Mouse (Mus musculus): ENCODE data around the gene Trim30d. TPM values are rescaled to one million over a fixed set of nuclear protein-coding genes. Genes with fewer than 3 reads are reported as not detected.
"Not testable (repeated sequence)": the region's sequence is repeated elsewhere in the genome, so short reads cannot be mapped to it uniquely, and the experiment has no call there.

The Trim30d gene
- total RNA-seq (2014; fragmentation: Nextera tagmentation), result 7.4 and 10.6 TPM in 2 replicates
- total RNA-seq (2017), result 6.2 and 13.4 TPM in 2 replicates

DNA sequence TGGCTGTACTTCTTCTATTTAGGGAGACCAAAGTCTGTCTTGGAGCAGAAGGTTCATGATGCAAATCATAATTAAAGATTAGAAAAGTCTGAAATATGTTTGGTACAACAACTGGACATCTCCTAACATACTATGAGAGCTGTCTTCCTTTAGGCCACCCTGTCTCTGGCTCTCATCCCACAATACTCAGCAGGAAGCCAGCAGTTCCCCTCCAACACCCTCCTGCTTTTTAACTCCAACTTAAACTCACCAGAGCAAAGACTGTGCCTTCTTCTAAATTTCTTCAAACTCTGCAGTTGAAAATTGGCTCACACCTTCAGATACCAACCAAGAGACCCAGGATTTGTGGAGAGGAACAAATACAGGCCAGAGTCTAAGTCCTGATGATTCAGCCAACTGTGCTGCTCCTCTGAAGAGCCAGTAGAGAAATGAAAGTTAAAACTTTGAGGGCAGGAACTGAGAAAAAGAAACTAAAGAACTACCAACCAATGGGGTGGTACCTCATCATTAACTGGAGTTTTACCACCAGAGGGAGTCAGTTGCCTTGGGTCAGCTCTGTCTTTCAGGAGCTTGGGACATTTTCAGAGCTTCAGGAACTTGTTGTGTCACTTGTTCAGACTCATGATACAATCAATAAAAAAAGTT, at the start of gene Trim30d:
TSS of gene Trim30d (minus strand) at position 429 of the 645 bp plus-strand sequence.
- peak; percentile 100 for ATAC-seq (replicated peaks; ENCODE audit: poor library complexity, severe bottlenecking)

GRCm38 (mm10) chr7:104552700-104553099, 45.1 kb upstream of the Trim30d start:
- no peak for ATAC-seq (replicated peaks; ENCODE audit: poor library complexity, severe bottlenecking)

DNA sequence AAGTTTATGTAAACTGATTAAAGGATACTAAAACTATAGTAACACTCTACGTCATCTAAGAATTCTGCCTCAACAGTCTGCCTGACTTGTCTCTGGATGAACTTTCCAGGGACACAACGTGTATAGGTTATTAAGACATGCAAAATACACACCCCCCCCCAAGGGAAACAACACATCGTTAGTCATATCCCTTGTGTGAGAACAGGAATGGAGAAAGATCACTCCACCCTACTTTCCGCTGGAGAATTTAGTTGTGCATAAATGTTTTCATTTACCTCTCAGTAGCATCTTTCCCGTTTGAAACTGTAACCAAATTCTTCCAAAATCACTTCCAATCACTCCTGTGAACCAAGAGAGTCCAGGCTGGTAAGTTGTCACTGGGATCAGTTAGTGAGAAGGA, 42.2 kb upstream of the Trim30d start, which contains the start of gene Olfr651:
TSS of gene Olfr651 (plus strand) at position 301 of the 400 bp plus-strand sequence.
- ATAC-seq (replicated peaks; ENCODE audit: poor library complexity, severe bottlenecking), result no peak

DNA sequence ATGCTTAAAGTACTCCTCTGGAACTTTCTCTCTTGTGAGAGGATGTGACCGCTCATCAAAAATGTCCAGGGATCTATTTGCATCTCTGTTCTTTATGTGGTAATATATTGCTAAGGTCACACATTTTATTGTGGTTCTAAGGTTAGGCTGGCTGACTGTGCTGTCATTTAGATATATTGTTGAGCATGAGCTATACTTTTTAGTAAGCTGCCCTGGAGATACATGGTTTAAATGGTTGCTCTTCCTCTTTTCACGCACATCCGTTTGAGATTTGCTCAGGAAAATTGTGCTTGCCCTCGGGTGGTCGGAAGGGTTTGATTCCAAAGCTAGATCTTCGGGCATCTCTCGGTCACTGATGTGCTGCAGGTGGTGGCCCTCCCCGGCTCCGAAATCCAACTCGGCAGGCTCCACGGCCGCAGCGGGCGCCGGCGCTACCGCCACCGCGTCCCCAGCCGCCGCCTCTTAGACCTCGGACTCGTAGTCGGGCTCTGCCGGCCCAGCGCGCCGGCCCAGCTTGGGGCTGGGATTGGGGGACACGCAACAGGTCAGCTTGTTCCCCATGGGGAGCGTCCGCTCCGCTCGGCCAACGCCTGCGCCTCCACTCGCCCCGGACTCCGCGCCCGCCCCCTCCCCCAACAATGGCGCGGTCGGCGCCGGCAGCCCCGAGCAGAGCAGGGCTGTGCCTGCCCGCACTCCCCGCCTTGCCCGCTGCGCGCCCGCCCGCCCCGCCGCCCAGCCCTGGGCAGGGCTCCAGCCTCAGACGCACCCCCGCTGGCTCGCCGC, 5.9 kb downstream of the Trim30d start:
- ATAC-seq (replicated peaks; ENCODE audit: poor library complexity, severe bottlenecking), result peak; percentile 42

DNA sequence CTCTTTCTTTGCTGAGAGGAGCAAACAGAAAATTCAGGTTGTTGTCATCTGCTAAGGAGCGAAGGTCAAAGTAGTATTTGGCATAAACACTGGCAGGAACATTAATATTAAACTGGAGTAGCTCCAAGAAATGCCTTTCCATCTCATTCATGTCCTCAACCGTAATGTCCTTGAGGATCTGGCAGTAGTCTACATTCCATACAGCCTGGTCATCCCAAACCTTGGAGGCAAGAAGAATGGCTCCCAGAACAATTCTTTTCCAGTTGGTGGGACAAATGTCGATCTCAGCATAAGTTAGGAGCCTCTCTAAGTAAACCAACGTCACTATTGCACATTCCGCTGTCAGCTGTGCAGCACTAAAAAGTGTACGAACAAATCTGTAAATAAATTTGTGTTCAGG, 6.5 kb downstream of the Trim30d start:
- not testable (repeated sequence) for ATAC-seq (replicated peaks; ENCODE audit: poor library complexity, severe bottlenecking)

DNA sequence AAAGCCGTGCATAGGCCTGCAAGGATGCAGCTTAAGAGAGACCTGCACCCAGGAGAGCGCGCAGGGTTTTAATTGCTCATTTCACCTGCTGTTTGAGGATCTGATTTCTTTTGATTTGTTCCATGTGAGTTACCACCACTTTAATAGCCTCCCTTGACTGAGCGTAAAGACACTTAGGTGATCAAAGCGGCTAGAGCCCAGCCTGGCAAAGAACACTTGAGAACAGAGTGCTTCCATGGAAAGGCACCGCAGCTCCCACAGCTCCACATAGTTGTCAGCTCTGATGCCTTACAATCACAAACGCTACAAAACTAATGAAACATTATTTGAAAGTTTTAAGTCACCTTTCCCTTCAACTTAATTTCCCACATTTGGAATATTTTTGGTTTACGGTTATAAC, 8.2 kb downstream of the Trim30d start:
- not testable (repeated sequence) for ATAC-seq (replicated peaks; ENCODE audit: poor library complexity, severe bottlenecking)

GRCm38 (mm10) chr7:104465065-104465744, 42.4 kb downstream of the Trim30d start, which contains the start of gene Trim30a:
Trim30a (minus strand) TSS chr7:104465193.
- ATAC-seq (replicated peaks; ENCODE audit: poor library complexity, severe bottlenecking), result peak; percentile 98

GRCm38 (mm10) chr7:104445961-104446645, 61.5 kb downstream of the Trim30d start:
- ATAC-seq (replicated peaks; ENCODE audit: poor library complexity, severe bottlenecking), result peak; percentile 92

Other genes with a start within 250 kb of the Trim30d start
- gene Trim5, start 219.8 kb downstream of the Trim30d start, total RNA-seq (2014; fragmentation: Nextera tagmentation), result 5.3 and 8.4 TPM in 2 replicates
- 5.6 and 8.0 TPM in 2 replicates for gene Trim5, start 219.8 kb downstream of the Trim30d start, total RNA-seq (2017)
- gene Trim12a, start 192.4 kb downstream of the Trim30d start, total RNA-seq (2014; fragmentation: Nextera tagmentation), result 33.9 and 58.4 TPM in 2 replicates
- gene Trim12a, start 192.4 kb downstream of the Trim30d start, total RNA-seq (2017), result 50.7 and 67.4 TPM in 2 replicates
- not detected in 2 replicates for gene Trim34b, start 178.4 kb downstream of the Trim30d start, total RNA-seq (2014; fragmentation: Nextera tagmentation)
- gene Trim34b, start 178.4 kb downstream of the Trim30d start, total RNA-seq (2017), result not detected in 2 replicates
- gene Trim12c, start 154.5 kb downstream of the Trim30d start, total RNA-seq (2014; fragmentation: Nextera tagmentation), result 15.1 and 19.1 TPM in 2 replicates
- gene Trim12c, start 154.5 kb downstream of the Trim30d start, total RNA-seq (2017), result 30.2 and 30.8 TPM in 2 replicates
- gene Trim30b, start 138.0 kb downstream of the Trim30d start, total RNA-seq (2014; fragmentation: Nextera tagmentation), result 0.15 TPM in 1 of 2 replicates, not detected in the other
- gene Trim30b, start 138.0 kb downstream of the Trim30d start, total RNA-seq (2017), result 0.77 and 1.5 TPM in 2 replicates
- gene Trim30c, start 107.0 kb downstream of the Trim30d start, total RNA-seq (2014; fragmentation: Nextera tagmentation), result 2.4 TPM in 1 of 2 replicates, not detected in the other
- gene Trim30c, start 107.0 kb downstream of the Trim30d start, total RNA-seq (2017), result 0.69 TPM in 1 of 2 replicates, not detected in the other
- 42.3 and 46.7 TPM in 2 replicates for gene Trim30a, start 42.7 kb downstream of the Trim30d start, total RNA-seq (2014; fragmentation: Nextera tagmentation)
- gene Trim30a, start 42.7 kb downstream of the Trim30d start, total RNA-seq (2017), result 29.0 and 37.9 TPM in 2 replicates
- not detected in 2 replicates for gene Olfr651, start 42.3 kb upstream of the Trim30d start, total RNA-seq (2014; fragmentation: Nextera tagmentation)
- gene Olfr651, start 42.3 kb upstream of the Trim30d start, total RNA-seq (2017), result not detected in 2 replicates
- not detected in 2 replicates for gene Olfr652, start 53.1 kb upstream of the Trim30d start, total RNA-seq (2014; fragmentation: Nextera tagmentation)
- not detected in 2 replicates for gene Olfr652, start 53.1 kb upstream of the Trim30d start, total RNA-seq (2017)
- not detected in 2 replicates for gene Olfr653, start 69.5 kb upstream of the Trim30d start, total RNA-seq (2014; fragmentation: Nextera tagmentation)
- gene Olfr653, start 69.5 kb upstream of the Trim30d start, total RNA-seq (2017), result not detected in 2 replicates
- gene Olfr654, start 79.2 kb upstream of the Trim30d start, total RNA-seq (2014; fragmentation: Nextera tagmentation), result not detected in 2 replicates
- gene Olfr654, start 79.2 kb upstream of the Trim30d start, total RNA-seq (2017), result not detected in 2 replicates
- not detected in 2 replicates for gene Olfr655, start 93.9 kb upstream of the Trim30d start, total RNA-seq (2014; fragmentation: Nextera tagmentation)
- gene Olfr655, start 93.9 kb upstream of the Trim30d start, total RNA-seq (2017), result 0.17 TPM in 1 of 2 replicates, not detected in the other
- gene Olfr656, start 106.1 kb upstream of the Trim30d start, total RNA-seq (2014; fragmentation: Nextera tagmentation), result not detected in 2 replicates
- gene Olfr656, start 106.1 kb upstream of the Trim30d start, total RNA-seq (2017), result not detected in 2 replicates
- gene Olfr657, start 116.9 kb upstream of the Trim30d start, total RNA-seq (2014; fragmentation: Nextera tagmentation), result not detected in 2 replicates
- not detected in 2 replicates for gene Olfr657, start 116.9 kb upstream of the Trim30d start, total RNA-seq (2017)
- 0.13 TPM in 1 of 2 replicates, not detected in the other for gene Olfr658, start 139.5 kb upstream of the Trim30d start, total RNA-seq (2014; fragmentation: Nextera tagmentation)
- gene Olfr658, start 139.5 kb upstream of the Trim30d start, total RNA-seq (2017), result 0.17 and 0.36 TPM in 2 replicates
- not detected in 2 replicates for gene Olfr659, start 158.9 kb upstream of the Trim30d start, total RNA-seq (2014; fragmentation: Nextera tagmentation)
- not detected in 2 replicates for gene Olfr659, start 158.9 kb upstream of the Trim30d start, total RNA-seq (2017)
- gene Olfr661, start 178.7 kb upstream of the Trim30d start, total RNA-seq (2014; fragmentation: Nextera tagmentation), result not detected in 2 replicates
- not detected in 2 replicates for gene Olfr661, start 178.7 kb upstream of the Trim30d start, total RNA-seq (2017)